Mouse (Mus musculus) right cerebral cortex, postnatal 14 days (tissue): ENCODE data around the gene Kcnt2.

ENCODE experiments used
- DNase-seq: peaks from one replicate; pipeline ENCODE4 v3.0.0; 2022

The Kcnt2 gene

GRCm38 (mm10) chr1:140379526-140379925 lies 133.6 kb downstream of the Kcnt2 start:
- DNase-seq: no peak

- no peak for DNase-seq
These were observed 135.1 kb downstream of the Kcnt2 start for GRCm38 (mm10) chr1:140381093-140381492.

- DNase-seq: no peak
These were observed 144.3 kb downstream of the Kcnt2 start for GRCm38 (mm10) chr1:140390301-140390700.

GRCm38 (mm10) chr1:140397756-140398155 lies 151.8 kb downstream of the Kcnt2 start:
- no peak for DNase-seq

GRCm38 (mm10) chr1:140406631-140407288 lies 160.8 kb downstream of the Kcnt2 start:
- no peak for DNase-seq

GRCm38 (mm10) chr1:140415761-140416160 lies 169.8 kb downstream of the Kcnt2 start:
- no peak for DNase-seq

- DNase-seq: no peak
These were observed 177.0 kb downstream of the Kcnt2 start for GRCm38 (mm10) chr1:140422954-140423353.

- no peak for DNase-seq
These were observed 183.4 kb downstream of the Kcnt2 start for GRCm38 (mm10) chr1:140429284-140429850.

- no peak for DNase-seq
These were observed 186.1 kb downstream of the Kcnt2 start for GRCm38 (mm10) chr1:140432039-140432438.

- DNase-seq: no peak
These were observed 188.8 kb downstream of the Kcnt2 start for GRCm38 (mm10) chr1:140434791-140435190.

- DNase-seq: no peak
These were observed 192.2 kb downstream of the Kcnt2 start for GRCm38 (mm10) chr1:140438176-140438575.

- DNase-seq: no peak
These were observed 197.9 kb downstream of the Kcnt2 start for GRCm38 (mm10) chr1:140443904-140444303.

GRCm38 (mm10) chr1:140444394-140444793 lies 198.4 kb downstream of the Kcnt2 start:
- DNase-seq: no peak

- DNase-seq: no peak
These were observed 205.5 kb downstream of the Kcnt2 start for GRCm38 (mm10) chr1:140451461-140451860.

- no peak for DNase-seq
These were observed 206.0 kb downstream of the Kcnt2 start for GRCm38 (mm10) chr1:140451924-140452323.

GRCm38 (mm10) chr1:140455903-140456302 lies 209.9 kb downstream of the Kcnt2 start:
- DNase-seq: no peak

GRCm38 (mm10) chr1:140456873-140457272 lies 210.9 kb downstream of the Kcnt2 start:
- no peak for DNase-seq

- no peak for DNase-seq
These were observed 222.4 kb downstream of the Kcnt2 start for GRCm38 (mm10) chr1:140468315-140468714.

- no peak for DNase-seq
These were observed 223.6 kb downstream of the Kcnt2 start for GRCm38 (mm10) chr1:140469586-140469985.

- DNase-seq: no peak
These were observed 231.0 kb downstream of the Kcnt2 start for GRCm38 (mm10) chr1:140476921-140477320.

- DNase-seq: no peak
These were observed 238.1 kb downstream of the Kcnt2 start for GRCm38 (mm10) chr1:140484016-140484415.

GRCm38 (mm10) chr1:140489816-140490215 lies 243.9 kb downstream of the Kcnt2 start:
- no peak for DNase-seq

- DNase-seq: no peak
These were observed 245.4 kb downstream of the Kcnt2 start for GRCm38 (mm10) chr1:140491406-140491805.

GRCm38 (mm10) chr1:140492237-140492636 lies 246.3 kb downstream of the Kcnt2 start:
- DNase-seq: no peak

- DNase-seq: no peak
These were observed 267.5 kb downstream of the Kcnt2 start for GRCm38 (mm10) chr1:140513451-140513850.
